Mouse (Mus musculus) Patski (cell line): ENCODE results near the gene P2rx6. TPM values are rescaled to one million over a fixed set of nuclear protein-coding genes. Genes with fewer than 3 reads are reported as not detected.

ENCODE experiments used
- ATAC-seq: fragments of 100-300 bp; one replicate; pipeline ENCODE4 v1.8.0; 2021
- CTCF ChIA-PET: fragments of 350-600 bp; sonication (Branson Sonifier 250); formaldehyde crosslinking; loops from one replicate; lab custom pipeline; 2022; ENCODE audit warnings: inconsistent platforms; lab: Charles Lee
- POLR2A ChIA-PET: fragments of 350-600 bp; sonication (Branson Sonifier 250); formaldehyde crosslinking; loops from one replicate; lab custom pipeline; 2022; ENCODE audit warnings: antibody characterized with exemption, inconsistent platforms; lab: Charles Lee
- DNase-seq: peaks from one replicate; pipeline ENCODE4 v3.0.0-alpha.2; 2011; ENCODE audit warnings: low read depth, low spot score
- H3K27me3 ChIP-seq: fragments of 371-371 bp; one replicate; pipeline ENCODE4 v1.5.1; 2021
- CTCF ChIP-seq: fragments of 100-300 bp; IDR thresholded peaks from one replicate; pipeline ENCODE4 v1.5.1; 2021
- in situ Hi-C: fragments of 300-500 bp; cut with MboI; formaldehyde crosslinking; loops from 3 replicates; pipeline ENCODE4 v1.11.1; 2018; ENCODE audit warnings: low pct_unique_long_range_greater_than_20kb, mixed read lengths
- polyA plus RNA-seq: library from polyadenylated mRNA; unstranded; gene quantifications from one replicate; pipeline ENCODE4 v1.2.3, GENCODE M21; 2021

P2rx6 gene
- polyA plus RNA-seq, 1 experiment from 2014 or later: 0.87 TPM

DNA sequence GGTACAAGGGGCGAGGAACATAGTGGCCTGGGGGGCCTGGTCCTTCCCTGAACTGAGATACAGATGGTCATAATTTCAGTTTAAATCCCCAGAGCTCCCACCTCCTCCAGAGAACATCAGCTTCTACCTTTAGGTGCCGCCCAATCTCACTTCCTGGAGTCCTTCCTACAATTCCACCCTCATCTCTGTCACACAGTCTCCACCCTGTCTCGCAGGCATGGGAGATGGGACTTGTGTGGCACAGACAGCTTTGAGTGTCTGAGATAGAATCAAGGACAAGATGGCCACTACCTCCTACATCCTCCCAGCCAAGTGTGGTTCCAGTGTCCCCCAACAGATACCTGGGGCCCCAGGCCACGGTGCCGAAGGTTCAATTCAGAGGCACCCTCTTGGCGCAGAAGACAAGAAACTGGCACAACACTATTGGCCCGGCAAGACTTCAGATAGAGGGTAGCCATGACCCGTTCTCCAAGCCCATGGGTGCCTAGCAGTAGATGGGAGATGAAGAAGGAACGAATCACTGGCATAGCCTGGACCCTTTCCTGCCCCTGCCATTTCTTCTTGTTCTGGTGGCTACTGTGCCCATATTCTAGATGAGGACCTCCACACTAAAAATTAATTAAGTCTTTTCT lies 2.2 kb upstream of the P2rx6 start:
- POLR2A ChIA-PET: interaction anchor here (0.6 to 1.5 kb wide), 3 partner anchors 8 to 72 kb away, joined by 3 read pairs; no protein-coding TSS in a partner anchor
- CTCF ChIA-PET: interaction anchor here (3.0 to 3.6 kb wide), 2 partner anchors 50 to 57 kb away, joined by 14 to 45 read pairs; no protein-coding TSS in a partner anchor
- no peaks in the 10 kb centered on the region for H3K27me3 ChIP-seq
- ATAC-seq: no peak
- no peak for TF ChIP-seq CTCF
- in situ Hi-C loops: loop anchor here (5.0 kb wide), 1 partner anchor 63 kb away; no protein-coding TSS in a partner anchor
- DNase-seq: no peak

DNA sequence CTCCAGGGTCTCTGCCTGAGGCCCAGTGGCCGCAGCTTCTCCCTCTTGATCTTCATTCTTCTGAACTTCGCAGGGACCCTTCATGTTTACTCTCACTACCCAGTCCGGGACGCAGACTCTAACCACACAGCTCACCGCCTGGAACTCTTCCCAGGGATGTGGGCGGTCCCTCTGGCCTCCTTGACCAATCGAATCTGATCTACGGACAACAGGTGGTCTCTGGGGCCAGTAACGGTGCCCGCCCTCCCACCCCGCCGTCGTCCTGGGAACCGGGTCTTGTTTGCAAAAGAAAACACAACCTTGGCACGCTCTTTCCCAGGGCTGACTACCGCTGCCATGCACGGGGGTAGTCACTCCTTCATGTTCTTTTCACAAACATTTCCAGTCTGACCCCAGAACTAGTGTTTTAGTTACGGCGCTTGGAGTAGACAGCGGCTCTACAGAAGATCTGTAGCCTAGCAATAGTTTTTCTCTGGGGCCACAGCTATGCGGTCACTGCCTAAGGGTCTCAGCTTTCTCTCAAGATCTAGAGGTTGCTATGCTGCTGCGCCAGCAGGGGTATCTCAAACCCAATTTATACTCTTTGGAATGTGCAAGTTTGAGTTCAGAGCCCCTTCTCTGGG lies 446 bp upstream of the P2rx6 start, which contains the start of gene Lrrc74b:
Gene Lrrc74b (minus strand): TSS at position 120 of the 623 bp plus-strand sequence.
- in situ Hi-C loops: no loop called here
- H3K27me3 ChIP-seq: no peaks in the 10 kb centered on the region
- CTCF ChIA-PET: interaction anchor here (0.9 to 3.4 kb wide), 3 partner anchors 12 to 55 kb away, joined by 3 to 23 read pairs (median 9); partner anchors contain the start of gene Slc7a4
- no peak for DNase-seq
- no peak for TF ChIP-seq CTCF
- POLR2A ChIA-PET: no interaction called here
- no peak for ATAC-seq

DNA sequence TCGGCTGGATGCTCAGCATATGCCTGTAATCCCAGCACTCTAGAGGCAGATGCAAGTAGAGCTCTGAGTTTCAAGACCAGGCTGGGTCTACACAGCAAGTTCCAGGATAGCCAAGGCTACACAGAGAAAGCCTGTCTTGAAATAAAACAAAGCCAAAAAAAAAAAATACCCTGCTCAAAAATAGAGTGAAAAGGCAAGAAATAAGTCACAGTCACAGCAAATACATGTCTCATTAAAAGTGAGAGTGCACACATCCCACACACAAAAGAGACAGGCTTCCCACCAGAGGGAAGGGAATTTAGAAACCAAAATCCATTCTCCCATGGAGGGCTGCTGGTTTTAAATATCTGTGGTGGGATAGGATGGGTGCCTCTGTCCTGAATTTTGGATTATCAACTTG lies 1.9 kb downstream of the P2rx6 start:
- H3K27me3 ChIP-seq: no peaks in the 10 kb centered on the region
- CTCF ChIA-PET: interaction anchor here (1.8 to 3.4 kb wide), 4 partner anchors 9 to 53 kb away, joined by 4 to 23 read pairs (median 8); partner anchors contain the start of gene Slc7a4
- DNase-seq (no peak), ATAC-seq (no peak)
- POLR2A ChIA-PET: no interaction called here
- in situ Hi-C loops: no loop called here
- TF ChIP-seq CTCF: no peak

DNA sequence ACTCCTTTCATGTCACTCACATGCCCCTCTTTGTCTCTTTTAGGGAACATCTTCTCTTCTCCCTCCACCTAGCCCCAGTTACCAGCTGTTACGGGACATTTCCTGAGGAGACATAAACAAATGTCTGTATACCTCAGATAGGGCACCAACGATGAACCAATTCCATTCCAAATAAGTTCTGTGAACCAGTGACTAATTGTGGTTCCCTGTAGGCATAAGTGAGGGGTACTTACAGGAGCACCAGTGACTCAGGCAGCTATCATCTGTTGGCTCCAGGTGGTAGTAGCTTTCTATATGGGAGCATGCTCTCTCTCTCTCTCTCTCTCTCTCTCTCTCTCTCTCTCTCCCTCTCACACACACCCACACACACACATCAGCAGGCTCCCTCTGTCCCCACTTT lies 2.5 kb downstream of the P2rx6 start:
- POLR2A ChIA-PET: no interaction called here
- TF ChIP-seq CTCF: no peak
- CTCF ChIA-PET: interaction anchor here (2.0 to 3.4 kb wide), 3 partner anchors 9 to 52 kb away, joined by 6 to 23 read pairs (median 9); partner anchors contain the start of gene Slc7a4
- ATAC-seq (no peak), DNase-seq (no peak)
- no peaks in the 10 kb centered on the region for H3K27me3 ChIP-seq
- in situ Hi-C loops: no loop called here

DNA sequence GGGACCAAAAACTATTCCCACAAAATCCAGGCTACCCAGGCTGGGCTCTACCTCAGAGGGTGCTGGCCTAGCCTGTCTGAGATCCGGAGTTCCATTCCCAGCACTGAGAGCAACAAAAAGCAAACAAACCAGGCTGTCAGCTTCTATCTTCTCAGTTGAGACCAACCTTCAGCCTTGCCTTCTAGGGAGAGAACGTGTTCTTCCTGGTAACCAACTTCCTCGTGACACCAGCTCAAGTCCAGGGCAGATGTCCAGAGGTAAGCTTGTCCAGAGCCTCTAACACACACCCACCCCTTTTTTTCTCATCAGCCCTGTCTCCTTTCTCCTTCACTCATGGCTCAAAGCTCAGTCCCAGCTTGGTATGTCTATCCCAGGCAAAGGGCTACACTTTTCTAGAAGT lies 3.1 kb downstream of the P2rx6 start:
- in situ Hi-C loops: no loop called here
- CTCF ChIA-PET: interaction anchor here (0.8 to 2.0 kb wide), 2 partner anchors 8 to 52 kb away, joined by 3 to 6 read pairs; no protein-coding TSS in a partner anchor
- POLR2A ChIA-PET: no interaction called here
- H3K27me3 ChIP-seq: no peaks in the 10 kb centered on the region
- DNase-seq: no peak
- no peak for TF ChIP-seq CTCF
- no peak for ATAC-seq

DNA sequence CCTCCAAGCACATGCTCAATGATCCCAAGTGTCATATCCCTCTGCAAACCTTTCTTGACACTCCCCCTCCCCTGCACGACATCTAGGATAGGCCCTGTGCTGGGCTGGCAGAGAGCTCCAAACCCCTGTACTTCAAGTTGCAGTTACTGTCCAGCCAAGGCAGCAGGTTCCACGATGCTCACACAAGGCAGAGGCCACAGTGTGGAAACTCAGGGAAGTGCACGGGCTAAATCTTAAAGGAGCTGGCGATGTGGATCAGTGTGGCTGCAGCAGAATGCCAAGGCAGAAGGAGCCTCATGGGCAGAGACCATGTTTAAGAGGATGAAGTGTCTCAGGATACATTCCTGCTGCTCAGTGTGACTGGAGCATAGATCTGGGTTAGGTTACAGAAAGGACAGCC lies 4.5 kb downstream of the P2rx6 start:
- ChIA-PET CTCF (interaction anchor here (1.5 to 3.9 kb wide), 4 partner anchors 9 to 50 kb away, joined by 3 to 18 read pairs (median 4); no protein-coding TSS in a partner anchor), POLR2A (no interaction called here)
- TF ChIP-seq CTCF: no peak
- DNase-seq (no peak), ATAC-seq (no peak)
- no peaks in the 10 kb centered on the region for H3K27me3 ChIP-seq
- in situ Hi-C loops: no loop called here

DNA sequence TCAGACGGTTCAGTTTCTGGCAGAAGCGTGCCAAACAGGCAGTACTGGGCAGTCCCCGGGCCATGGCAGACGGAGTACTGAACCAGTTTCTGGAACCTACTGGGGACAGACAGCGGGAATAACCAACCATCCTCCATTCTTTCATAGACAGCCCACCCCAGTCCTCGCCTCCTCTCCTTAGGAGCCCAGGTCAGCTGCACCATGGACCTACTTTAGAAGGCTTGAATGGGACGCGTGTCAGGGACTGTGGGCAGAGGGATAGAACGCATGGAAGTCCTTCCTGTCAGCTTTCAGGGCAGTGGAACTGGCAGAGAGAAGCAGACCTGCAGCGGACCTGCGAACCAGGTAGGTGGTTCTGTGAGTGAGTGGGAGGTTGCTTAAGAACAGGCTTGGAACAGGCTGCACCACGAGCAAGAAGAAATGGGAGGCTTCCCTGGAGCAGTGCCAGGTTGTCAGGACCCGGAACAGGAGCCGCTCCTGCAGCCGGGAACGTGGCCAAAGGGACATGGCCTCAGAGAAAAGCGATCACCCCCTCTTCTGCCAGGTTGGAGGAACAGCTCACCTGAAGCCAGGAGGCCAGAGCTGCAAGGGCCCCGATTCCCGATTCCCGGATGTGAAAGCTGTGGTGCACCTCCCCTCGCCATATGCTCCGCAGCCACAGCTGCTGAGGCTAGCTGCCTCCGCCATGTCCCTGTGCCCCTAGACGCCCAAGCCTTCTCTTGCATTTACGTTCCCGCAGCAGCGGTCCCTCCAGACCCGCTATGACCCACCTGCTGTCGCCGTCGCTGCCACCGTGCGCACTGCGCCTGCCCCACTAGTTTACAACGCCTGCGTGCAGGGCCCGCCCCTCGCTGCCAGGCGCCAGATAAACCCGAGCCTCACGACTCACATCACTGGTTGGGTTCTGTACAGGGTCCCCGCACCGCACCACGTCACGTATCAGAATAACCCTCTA lies 14.5 kb downstream of the P2rx6 start:
- no peak for DNase-seq
- H3K27me3 ChIP-seq: peaks cover 14% of the 10 kb centered on the region
- no peak for ATAC-seq
- no peak for TF ChIP-seq CTCF
- POLR2A ChIA-PET: no interaction called here
- in situ Hi-C loops: no loop called here
- CTCF ChIA-PET: no interaction called here

DNA sequence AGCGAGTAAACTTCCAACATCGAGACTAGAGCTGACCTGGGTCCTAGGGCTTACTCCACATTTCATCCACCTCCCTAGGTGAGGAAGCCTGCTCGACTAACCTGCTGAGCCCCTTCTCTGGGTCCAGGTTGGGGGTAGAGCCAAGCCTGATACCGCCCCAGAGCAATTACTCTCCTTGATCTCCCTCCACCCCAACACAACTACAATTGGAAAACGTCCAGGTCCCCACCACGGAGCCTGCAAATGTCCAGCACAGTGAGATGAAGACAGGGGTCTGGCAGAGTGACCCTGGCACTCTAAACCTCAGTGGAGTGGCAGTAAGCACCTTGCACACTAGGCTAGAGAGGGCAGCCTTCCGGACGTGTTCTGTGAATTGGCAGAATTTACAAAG lies 15.1 kb downstream of the P2rx6 start:
- in situ Hi-C loops: no loop called here
- H3K27me3 ChIP-seq: peaks cover 14% of the 10 kb centered on the region
- ATAC-seq (no peak), DNase-seq (no peak)
- no peak for TF ChIP-seq CTCF
- ChIA-PET POLR2A (no interaction called here), CTCF (no interaction called here)

DNA sequence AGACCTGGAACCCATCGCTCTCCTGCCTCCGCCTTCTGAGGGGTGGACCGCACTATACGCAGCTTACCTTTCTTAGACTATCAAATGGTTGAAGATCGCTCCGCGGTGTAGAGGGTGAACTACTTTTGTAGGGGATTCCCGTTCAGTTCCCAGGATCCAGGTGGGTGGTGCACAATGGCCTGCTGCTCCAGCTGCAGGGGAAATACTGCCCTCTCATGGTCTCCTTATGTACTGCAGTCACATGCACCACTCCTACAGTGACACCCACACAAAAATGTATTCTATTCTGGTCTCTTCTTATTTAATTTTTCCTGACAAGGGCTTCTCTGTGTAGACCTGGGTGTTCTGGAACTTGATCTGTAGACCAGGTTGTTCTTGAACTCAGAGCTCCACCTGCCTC lies 21.4 kb downstream of the P2rx6 start, which contains the start of gene Slc7a4:
Gene Slc7a4 (minus strand): TSS at position 151 of the 400 bp plus-strand sequence.
- ChIA-PET POLR2A (no interaction called here), CTCF (interaction anchor here (1.3 to 1.6 kb wide), 2 partner anchors 20 to 25 kb away, joined by 6 to 9 read pairs; partner anchors contain the start of gene P2rx6)
- H3K27me3 ChIP-seq: no peaks in the 10 kb centered on the region
- DNase-seq (no peak), ATAC-seq (no peak)
- in situ Hi-C loops: no loop called here
- TF ChIP-seq CTCF: no peak

DNA sequence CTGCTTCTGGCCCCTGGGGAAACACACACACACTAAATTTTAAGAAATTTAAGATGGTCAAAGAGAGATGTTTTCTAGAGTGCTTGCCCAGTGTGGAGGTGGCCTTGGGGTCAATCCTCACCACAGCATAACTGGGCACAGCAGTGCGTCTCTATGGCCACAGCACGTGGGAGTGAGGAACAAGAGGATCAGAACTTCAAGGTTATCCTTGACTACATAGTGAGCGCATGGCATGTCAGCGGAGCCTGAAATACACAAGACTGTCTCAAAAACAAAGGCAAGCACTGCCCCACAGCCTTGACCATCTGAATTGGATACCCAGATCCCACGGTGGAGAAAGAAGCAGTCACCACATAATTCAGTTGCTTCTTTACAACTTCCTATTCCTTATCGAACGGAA lies 22.9 kb downstream of the P2rx6 start:
- ATAC-seq: no peak
- no peak for DNase-seq
- POLR2A ChIA-PET: no interaction called here
- TF ChIP-seq CTCF: no peak
- CTCF ChIA-PET: interaction anchor here (1.3 kb wide), 1 partner anchor 38 kb away, joined by 3 read pairs; no protein-coding TSS in a partner anchor
- no peaks in the 10 kb centered on the region for H3K27me3 ChIP-seq
- in situ Hi-C loops: no loop called here
